Mouse (Mus musculus) left cerebral cortex, postnatal 36 days (tissue): ENCODE data around the gene Sugct. TPM values are rescaled to one million over a fixed set of nuclear protein-coding genes. Genes with fewer than 3 reads are reported as not detected.
"Not testable (repeated sequence)": the region's sequence is repeated elsewhere in the genome, so short reads cannot be mapped to it uniquely, and the experiment has no call there.

Source experiments
- DNase-seq, 2 experiments: peaks; one replicate each; pipeline ENCODE4 v3.0.0; 2021 to 2022; ENCODE audit warnings: low spot score in 2 of 2, mixed read lengths in 1 of 2
- intact Hi-C: fragments of 180-260 bp; cut with DNase I; formaldehyde crosslinking; loops from one replicate; pipeline ENCODE4 v1.15.1; 2025
- total RNA-seq, 2 experiments: library from RNA; stranded (reverse); gene quantifications; 2 replicates each; pipeline ENCODE4 v1.2.3; 2021

The Sugct gene
- total RNA-seq, 2 experiments from 2014 or later: 2.0 to 2.1 TPM

DNA sequence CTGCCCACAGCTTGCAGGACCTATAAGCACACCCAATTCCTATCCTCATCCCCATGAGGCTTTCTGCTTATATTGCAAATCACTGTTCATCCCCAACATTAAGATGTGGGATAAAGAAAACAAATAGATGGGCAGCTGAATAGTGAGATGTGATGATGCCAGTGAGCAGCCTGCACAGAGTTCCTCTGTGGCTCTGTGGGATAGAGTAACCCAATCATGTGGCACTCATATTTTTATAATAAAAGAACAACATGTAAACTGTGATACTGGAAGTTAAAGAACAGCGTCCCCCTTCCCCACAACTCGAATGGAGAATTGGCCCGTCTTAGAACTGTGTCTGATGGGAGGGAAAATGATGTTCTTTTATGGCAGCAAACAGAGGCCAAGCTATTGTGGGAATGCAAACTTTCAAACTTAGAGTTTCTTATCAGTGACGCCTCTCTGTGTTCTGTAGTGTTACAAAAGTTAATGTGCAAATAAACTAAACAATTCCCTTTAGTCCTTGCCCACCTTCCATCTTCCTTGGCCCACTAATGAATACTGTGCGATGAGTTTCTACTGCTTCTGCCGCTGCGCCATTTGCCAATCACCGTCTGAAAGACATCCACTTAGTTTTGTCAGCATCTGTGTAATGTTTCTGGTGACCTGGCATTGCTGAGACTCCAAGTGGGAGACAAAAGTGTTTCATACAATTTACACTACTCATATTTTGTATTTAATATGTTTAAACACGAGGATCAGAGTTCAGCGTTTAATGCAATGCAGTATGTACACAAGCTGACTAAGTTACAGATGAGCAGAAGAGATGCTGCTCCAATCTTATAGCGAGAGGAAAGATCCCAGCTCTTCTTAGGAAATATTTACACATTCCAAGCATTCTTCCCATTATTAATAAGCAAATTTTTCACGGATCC lies 756.5 kb downstream of the Sugct start:
- DNase-seq: no peak
- intact Hi-C loops: no loop called here

DNA sequence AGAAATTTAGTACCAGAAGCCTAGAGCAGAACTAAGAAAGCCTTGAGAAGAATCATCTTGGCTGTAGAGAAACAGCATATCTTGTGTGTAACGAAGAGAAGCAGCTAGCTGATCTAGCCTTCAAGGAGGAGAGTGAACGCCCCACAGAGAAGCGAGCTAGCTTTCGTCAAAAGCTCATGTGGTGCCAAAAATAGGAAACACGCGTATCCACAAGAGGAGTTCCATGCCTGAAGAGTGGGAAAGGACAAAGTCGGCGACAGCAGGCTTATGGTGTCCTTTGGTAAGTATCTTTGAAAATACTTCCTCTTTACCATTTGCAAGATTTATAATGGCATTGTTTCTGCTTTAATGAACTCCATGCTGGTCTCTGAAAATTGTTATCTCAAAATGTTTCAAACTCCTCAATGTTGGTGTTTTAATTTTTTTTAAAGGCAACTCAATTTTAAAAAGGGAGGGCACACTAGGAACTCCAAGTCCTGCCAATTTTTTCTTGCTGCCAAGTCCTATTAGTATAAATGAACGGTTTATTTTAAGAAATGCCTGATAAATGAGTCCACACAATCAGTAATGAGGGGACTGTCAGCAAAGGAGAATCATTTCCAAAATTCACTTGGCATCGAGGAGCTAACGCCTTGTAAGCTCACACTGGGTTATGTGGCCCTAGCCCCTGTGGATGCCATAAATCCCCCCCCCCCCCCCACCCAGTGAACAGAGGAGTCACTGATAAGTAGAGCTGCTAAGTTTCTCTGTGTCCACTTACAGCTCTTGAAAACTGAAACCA lies 757.7 kb downstream of the Sugct start:
- no peak for DNase-seq
- intact Hi-C loops: no loop called here

DNA sequence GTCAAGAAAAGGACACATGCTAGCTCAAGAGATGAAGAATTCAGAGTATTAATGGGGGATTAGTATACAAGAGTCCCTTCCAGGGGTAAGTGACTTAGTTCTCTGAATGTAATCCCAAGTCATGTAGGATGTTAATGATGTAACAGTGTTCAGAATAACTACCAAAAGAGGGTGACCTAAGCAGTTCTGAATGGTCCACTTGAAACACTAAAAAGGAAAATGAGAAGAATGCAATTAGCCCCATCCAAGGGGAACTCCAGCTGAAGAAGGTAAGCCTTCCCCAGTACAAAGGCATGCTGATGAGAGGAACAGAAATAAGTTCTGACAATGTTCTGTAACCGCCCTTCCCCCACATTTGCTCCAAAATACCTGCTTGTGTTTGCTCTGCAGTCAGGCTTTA lies 760.3 kb downstream of the Sugct start:
- no peak for DNase-seq
- intact Hi-C loops: no loop called here

DNA sequence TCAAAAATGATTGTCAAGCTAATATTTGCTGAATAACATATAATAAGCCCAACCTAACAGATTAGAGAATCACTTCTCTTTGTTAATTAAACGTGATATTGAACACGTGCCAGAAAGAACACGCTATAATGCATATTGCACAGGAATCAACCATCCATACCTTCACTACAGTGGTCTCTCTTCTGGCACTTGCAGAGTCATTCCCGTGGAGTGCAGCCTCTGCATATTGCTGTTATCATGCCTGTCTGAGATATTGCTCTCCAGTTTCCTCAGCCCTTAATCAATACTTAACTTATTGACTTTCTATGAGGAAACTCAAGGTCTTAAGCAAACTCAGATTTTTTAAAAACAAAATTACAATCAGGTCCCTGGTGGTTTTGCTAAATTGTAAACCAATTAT lies 761.8 kb downstream of the Sugct start:
- DNase-seq: no peak
- intact Hi-C loops: no loop called here

DNA sequence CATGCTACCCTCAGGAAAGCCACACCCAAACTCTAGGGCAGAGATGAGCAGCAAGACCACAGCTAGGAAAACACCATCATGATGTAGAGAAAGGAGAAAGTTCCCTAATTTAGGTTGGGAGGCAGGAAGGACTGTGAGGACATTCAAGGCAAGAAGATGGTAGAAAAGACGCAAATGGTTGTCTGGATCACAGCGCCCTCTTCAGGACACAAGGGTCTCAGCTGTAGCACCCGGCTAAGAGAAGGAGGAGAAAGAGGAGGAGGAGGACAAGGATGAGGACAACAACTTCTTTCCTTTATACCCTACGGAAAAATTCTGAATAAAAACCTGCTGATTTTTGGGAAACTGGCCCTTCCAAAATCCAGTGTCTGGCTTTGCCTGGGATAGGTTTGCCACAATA lies 774.0 kb downstream of the Sugct start:
- DNase-seq: no peak
- intact Hi-C loops: no loop called here

DNA sequence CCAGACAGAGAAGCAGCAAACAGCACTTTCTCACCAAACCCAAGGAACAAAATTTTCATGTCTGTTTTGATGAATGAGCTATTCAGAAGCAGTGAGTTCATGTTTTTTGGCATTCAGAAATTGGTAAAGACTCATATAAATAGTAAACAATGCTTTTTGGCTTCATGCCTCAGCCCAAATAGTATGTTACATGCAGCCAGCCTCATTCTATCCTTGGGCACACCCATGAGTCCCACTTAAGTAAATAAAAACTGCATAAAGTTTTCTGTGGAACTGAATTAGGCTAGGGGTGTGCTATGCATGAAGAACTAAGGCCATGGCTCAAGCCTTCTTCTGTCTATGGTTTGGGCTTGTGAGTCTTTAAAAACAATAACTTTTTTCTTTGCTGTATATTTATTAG lies 779.7 kb downstream of the Sugct start:
- intact Hi-C loops: no loop called here
- no peak for DNase-seq

DNA sequence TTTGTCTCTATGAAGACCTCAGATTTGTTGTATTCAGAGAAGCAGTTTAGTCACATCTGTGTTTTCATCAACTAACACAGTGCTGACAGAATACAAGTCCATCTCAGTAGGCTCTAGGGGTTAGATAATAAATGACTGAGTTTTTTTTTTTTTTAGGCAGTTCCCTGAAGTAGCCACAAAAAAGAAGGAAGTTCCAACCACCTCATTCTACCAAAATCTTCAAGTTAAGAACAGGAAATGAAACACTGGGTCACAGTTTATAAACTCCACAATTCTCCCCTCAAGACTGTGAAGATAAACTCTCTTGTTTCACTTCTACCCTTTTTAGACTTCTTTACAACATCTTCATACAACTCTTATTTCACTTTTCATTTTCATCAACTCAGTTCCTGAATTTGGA lies 783.1 kb downstream of the Sugct start:
- intact Hi-C loops: no loop called here
- no peak for DNase-seq

DNA sequence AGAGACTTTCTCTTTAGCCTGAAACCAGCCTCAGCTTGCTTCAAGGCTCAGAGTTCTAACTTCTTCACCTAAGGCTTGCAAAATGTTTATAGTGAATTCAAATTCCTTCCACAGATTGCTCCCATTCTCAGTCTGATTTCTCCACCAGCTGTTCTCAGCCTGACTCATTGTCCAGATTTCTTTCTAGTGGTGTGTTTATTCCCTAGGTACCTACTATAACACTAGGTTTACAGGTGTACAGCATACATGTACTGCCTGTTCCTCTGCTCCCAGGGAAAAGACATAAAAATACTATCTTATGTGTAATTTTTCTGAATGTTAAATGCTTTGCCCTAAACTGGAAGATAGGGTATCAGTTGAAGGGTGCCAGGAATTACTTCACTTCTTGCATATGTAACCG lies 788.4 kb downstream of the Sugct start:
- no peak for DNase-seq
- intact Hi-C loops: no loop called here

DNA sequence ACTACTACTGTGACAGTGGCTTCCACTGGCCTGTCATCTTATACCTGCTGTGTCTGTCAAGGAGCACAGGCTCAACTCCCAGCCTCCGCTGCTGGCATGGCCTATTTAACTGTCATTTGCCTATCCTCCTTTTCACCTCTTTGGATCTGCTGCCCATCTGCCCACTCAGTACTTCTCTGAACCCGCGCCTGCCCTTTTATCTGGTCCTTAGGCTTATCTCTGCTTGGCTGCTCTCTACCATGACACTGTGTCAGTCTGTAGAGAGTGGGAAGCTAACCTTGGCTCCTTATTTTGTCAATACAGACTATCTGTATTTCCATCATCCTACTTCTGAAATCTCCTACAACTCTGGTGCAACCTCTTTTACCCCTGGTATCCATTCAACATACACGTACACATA lies 793.9 kb downstream of the Sugct start:
- no peak for DNase-seq
- intact Hi-C loops: no loop called here

DNA sequence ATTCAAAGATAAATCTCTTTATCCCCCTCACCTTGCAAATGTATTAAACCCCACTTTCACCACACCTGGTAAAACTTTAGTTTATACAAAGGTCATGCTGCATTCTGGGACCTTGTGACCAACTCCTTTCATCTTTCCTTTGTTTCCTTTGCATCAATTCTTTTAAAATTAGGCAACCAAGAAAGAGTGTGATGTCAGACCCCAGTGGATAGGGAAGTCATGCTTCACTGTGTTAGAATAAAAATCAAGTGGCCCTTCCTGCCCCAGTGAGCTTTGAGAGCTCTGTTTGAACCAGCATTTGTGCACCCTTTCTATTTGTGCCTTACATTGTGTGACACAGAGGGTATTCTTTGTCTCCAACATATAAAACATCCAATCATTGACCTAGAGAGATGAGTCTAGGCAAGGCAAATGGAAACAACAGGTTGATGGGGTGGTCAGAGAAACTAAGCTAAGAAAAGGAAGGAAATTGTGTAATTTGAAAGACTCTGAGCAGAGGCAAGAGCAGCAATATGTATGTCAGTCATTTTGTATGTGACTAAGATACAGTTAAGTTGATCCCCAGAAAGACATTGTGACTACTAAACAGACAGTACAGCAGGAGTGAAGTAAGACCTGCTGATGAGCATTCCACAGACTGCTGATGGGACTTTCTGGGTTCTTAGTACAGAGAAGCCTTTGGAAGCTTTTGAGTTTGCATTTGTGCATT lies 797.1 kb downstream of the Sugct start:
- intact Hi-C loops: no loop called here
- no peak for DNase-seq

DNA sequence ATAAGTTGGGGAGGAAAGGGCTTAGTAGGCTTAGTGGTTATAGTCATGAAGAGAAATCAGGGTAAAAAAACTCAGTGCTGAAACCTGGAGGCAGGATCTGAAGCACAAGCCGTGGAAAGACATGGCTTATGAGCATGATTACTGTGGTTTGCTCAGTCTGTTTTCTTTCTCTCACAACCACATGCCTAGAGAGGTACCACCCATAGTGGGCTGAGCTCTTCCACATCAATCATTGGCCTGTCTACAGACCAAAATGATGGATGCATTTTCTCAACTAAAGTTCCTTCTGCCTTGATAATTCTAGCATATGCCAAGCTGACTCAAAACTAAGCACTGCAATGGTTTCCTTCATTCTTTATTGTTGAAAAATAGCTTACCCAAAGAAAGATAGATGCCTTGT lies 817.3 kb downstream of the Sugct start:
- intact Hi-C loops: no loop called here
- DNase-seq: no peak

DNA sequence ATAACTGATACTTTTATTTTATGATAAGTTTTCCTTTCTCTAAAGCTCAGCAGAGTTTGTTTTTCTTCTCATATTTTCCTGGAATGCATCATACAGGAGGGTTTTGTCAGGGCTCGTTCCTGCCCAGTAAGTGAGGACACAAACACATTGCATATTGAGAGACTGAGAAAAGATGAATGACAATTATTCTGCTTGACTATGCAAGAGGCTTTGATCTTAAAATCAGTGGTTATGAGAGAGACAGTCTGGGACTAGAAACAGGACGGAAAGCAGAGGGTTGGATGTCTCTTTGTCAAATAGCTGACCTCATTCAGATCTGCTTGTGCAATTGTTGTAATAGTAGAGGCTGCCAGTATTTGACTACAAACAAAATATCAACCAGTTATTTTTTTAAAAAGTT lies 835.4 kb downstream of the Sugct start:
- DNase-seq: no peak
- intact Hi-C loops: no loop called here

DNA sequence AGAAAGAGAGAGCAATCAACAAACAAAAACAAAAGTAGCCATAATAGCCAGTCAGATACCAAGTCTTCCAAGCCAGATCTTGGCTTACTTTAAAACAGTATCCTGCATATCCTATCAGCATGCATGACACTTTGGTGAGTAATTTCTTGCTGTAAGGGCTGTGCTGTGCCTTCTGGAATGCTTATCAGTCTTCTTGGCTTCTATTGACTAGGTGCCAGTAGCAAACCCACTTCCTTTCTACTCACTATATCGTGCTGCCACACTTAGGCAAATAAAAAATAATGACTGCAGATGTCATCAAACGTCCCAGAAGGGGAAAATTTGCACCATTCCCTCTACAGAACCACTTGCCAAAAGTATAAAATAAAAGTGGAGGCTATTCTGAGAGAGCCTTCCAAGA lies 848.1 kb downstream of the Sugct start:
- intact Hi-C loops: no loop called here
- DNase-seq: no peak

DNA sequence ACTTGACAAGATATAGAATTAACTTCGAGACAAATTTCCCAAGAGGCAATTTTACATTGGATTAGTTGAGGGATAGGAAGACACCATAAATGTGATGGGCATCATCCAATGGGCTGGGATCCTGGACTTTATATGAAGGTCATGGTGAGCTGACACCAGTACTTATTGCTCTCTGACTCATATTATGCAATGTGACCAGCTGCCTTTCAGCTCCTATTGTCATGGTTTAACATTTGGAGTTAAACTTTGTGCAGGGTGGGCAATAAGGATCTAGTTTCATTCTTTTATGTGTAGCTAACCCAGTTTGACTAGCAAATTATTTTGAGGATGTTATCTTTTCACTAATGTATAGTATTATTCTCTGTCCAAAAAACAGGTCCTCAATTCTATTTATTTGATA lies 854.4 kb downstream of the Sugct start:
- DNase-seq: no peak
- intact Hi-C loops: no loop called here

DNA sequence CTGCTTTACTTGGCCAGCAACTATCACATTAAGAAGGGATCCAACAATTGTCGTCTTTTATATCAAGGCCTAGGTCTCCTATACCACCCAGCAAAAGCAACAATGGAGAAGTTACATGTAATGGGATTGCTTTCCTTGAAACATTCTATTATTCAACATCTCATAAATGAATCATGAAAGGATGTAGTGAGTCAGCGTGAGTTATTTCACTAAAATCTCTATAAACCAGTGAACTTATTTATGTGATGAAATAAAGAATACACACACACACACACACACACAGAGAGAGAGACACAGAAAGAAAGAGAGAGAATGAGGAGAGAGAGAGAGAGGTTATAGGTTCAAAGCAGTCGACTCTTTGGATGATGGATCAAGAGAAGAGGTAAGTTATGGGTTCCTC lies 856.9 kb downstream of the Sugct start:
- no peak for DNase-seq
- intact Hi-C loops: no loop called here

DNA sequence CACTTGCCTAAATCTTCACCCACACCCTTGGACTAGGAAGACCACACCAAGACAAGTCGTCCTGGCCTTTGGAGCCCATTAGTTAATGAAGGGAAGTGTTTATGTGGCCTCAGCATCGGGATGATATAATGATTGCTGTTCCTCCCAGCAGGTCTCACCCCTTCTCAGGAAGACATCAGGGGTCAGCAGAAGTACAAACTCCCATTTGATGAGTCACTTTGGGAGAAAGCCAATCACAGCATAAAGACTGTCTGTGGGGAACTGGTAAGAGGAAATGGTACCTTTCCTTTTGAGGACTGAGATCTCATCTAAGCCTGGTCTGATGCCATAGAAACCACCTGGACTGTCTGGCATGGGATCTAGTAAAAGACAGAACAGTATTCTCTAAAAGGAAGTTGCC lies 860.2 kb downstream of the Sugct start:
- no peak for DNase-seq
- intact Hi-C loops: no loop called here

DNA sequence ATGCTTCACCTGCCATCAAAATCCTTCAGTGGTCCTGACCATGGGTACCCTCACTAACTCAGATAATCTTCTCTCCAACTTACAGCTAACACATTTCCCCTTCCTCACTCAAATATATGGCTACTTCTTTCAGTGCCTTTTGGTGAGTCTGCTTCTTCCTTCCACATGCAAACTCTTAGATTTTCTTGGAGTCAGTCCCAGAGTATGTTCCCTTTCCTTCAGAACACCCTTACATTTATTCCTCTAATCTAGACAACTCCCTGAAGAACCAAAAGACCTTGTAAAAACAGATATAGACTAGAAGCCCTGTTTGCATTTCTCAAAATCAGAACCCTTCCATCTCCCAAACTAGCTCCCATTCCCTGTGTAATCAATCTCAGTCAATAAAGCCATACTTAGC lies 862.3 kb downstream of the Sugct start:
- intact Hi-C loops: no loop called here

DNA sequence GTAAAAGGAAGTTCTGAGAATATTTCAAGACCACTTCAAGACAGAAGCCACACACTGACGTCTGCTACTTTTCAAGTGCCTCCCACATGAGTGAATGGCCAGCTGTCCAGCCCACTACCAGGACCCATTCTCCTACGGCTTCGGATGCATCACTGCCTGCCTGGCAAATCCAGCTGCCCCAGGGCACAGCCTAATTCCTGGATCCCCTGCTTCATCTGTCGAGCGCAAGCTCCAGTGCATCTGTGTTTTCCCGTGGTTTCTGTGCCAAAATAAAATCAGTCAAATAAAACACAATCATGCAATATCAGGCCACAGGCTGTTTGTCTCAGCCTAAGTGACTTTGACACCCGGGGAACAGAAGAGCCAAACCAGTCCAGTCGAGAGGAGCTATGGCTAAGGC lies 863.5 kb downstream of the Sugct start:
- DNase-seq: no peak
- intact Hi-C loops: no loop called here

More for the DNA sequence above, 862.3 kb downstream of the Sugct start:
- no peak for DNase-seq

DNA sequence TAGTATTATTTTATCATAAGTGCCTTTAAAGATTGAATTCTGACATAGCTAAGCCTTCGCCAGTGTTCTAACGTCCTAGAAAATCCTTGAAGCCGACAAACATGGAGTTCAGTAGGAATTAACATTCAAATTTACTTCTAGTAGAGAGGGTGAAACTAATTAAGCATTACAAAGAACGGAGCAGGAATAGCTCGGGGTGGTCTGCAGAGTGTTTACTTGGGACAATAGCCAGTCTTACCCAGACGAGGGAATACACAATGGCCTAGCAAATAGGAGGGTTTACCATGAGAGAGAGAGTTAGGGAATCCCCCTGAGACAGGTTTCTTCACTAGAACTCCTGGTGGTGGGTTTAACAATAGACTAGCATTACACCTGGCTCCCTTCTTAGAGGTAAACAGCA lies 865.1 kb downstream of the Sugct start:
- DNase-seq, intact Hi-C loops: not testable (repeated sequence)

DNA sequence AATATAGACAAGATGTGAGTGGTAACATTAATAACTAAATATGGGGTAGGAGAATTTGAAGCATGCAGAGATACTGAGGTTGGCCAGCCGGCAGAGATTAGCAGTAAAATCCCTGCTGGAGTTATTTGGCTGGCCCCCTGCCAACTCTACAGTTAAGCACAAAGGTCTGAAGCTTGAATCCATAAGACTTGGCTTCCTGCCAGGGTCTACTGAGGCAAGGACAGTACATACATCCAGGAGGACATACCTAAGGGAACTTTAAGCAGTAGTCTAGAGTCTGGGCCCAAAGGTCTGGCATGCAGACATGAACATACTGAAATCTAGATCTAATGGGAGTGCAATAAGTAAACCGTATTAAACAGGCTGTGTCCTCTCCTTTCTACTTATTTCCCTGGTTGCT lies 865.8 kb downstream of the Sugct start:
- no peak for DNase-seq
- intact Hi-C loops: loop anchor here (10.0 kb wide), 1 partner anchor 815 kb away; the partner anchor contains the start of gene Inhba
